ENCODE assay signal across 36 mouse cellular contexts in genomic region chr15:18952266-18952665, GRCm38 (mm10).
"Had no signal": no experiment of that assay in that cellular context is flagged by ENCODE, and none has a peak within 500 bp of the region (broad histone marks: within the 10 kb centered on the region; RNA-seq: fewer than 3 reads in every experiment).

No protein-coding gene starts in this region.

- H3K27me3 ChIP-seq: heart, embryonic 12.5 days; heart, embryonic 13.5 days; heart, embryonic 15.5 days; hindbrain, embryonic 12.5 days; hindbrain, embryonic 13.5 days; hindbrain, embryonic 15.5 days; intestine, embryonic 15.5 days; kidney, embryonic 15.5 days had no signal

- H3K4me1 ChIP-seq: heart, embryonic 10.5 days; heart, embryonic 12.5 days; heart, embryonic 13.5 days; heart, embryonic 15.5 days; hindbrain, embryonic 10.5 days; hindbrain, embryonic 12.5 days; hindbrain, embryonic 13.5 days; hindbrain, embryonic 15.5 days; intestine, embryonic 15.5 days; kidney, embryonic 15.5 days had no signal

- ATAC-seq: hindbrain, embryonic 16.5 days; hindbrain, postnatal 0 days; inflammation-experienced regulatory T-cells, adult 6 months; intestine, embryonic 15.5 days; intestine, embryonic 16.5 days; intestine, postnatal 0 days had no signal

- H3K27ac ChIP-seq: heart, adult 2 months; heart, embryonic 10.5 days; heart, embryonic 13.5 days; heart, embryonic 15.5 days; hindbrain, embryonic 10.5 days; hindbrain, embryonic 12.5 days; hindbrain, embryonic 13.5 days; hindbrain, embryonic 14.5 days; hindbrain, embryonic 15.5 days; hindbrain, postnatal 0 days; intestine, embryonic 15.5 days; kidney, embryonic 15.5 days; kidney, postnatal 0 days had no signal

- H3K4me3 ChIP-seq: heart, adult 2 months; heart, embryonic 10.5 days; heart, embryonic 12.5 days; heart, embryonic 13.5 days; heart, embryonic 15.5 days; hindbrain, embryonic 10.5 days; hindbrain, embryonic 12.5 days; hindbrain, embryonic 13.5 days; hindbrain, embryonic 15.5 days; intestine, embryonic 15.5 days; kidney, embryonic 15.5 days; layer of hippocampus, adult 2 months had no signal

- H3K36me3 ChIP-seq: heart, embryonic 10.5 days; heart, embryonic 12.5 days; heart, embryonic 13.5 days; heart, embryonic 15.5 days; hindbrain, embryonic 10.5 days; hindbrain, embryonic 12.5 days; hindbrain, embryonic 13.5 days; hindbrain, embryonic 15.5 days; intestine, embryonic 15.5 days; kidney, embryonic 15.5 days had no signal

- H3K4me2 ChIP-seq: heart, embryonic 11.5 days; heart, embryonic 12.5 days; heart, embryonic 13.5 days; heart, embryonic 15.5 days; hindbrain, embryonic 12.5 days; hindbrain, embryonic 13.5 days; hindbrain, embryonic 14.5 days; hindbrain, embryonic 15.5 days; intestine, embryonic 15.5 days; kidney, embryonic 15.5 days had no signal

- DNase-seq: heart, adult 18-20 months; heart, adult 2 months; heart, postnatal 10 days; heart, postnatal 14 days; heart, postnatal 36 days; heart, postnatal 4 days; kidney, adult 11 months; kidney, adult 18-20 months; kidney, adult 2 months; kidney, adult 8-10 months; kidney, adult 9 months; kidney, postnatal 10 days; kidney, postnatal 14 days; kidney, postnatal 25 days; kidney, postnatal 36 days; kidney, postnatal 4 days; layer of hippocampus, adult 9-11 months had no signal

- H3K9ac ChIP-seq: heart, embryonic 12.5 days; heart, embryonic 13.5 days; heart, embryonic 15.5 days; hindbrain, embryonic 12.5 days; hindbrain, embryonic 13.5 days; hindbrain, embryonic 14.5 days; hindbrain, embryonic 15.5 days; intestine, embryonic 15.5 days; kidney, embryonic 15.5 days had no signal

- H3K9me3 ChIP-seq: heart, embryonic 10.5 days; heart, embryonic 12.5 days; heart, embryonic 13.5 days; heart, embryonic 15.5 days; hindbrain, embryonic 10.5 days; hindbrain, embryonic 12.5 days; hindbrain, embryonic 13.5 days; hindbrain, embryonic 15.5 days; intestine, embryonic 15.5 days; kidney, embryonic 15.5 days had no signal
